Mouse (Mus musculus): ENCODE measurements at regions not wholly inside any gene's neighbourhood (a gene's known extent, or its start where the extent isn't known, plus 50 kb on each side); places are given as distances from the start of the nearest gene placed in this dataset.

- Histone ChIP-seq H3K9me3 (ENCODE audit: low read length) (no peaks in the 10 kb centered on the region), H3K27me3 (ENCODE audit: insufficient read depth, low read length) (no peaks in the 10 kb centered on the region), H3K4me3 (ENCODE audit: low read depth, low read length) (no peak overlapping the region), H3K4me2 (ENCODE audit: low read depth, low read length) (no peak overlapping the region), H3K27ac (ENCODE audit: low read depth) (no peak overlapping the region), H3K36me3 (replicated peaks; ENCODE audit: insufficient read depth, low read length) (no peaks in the 10 kb centered on the region), H3K4me1 (ENCODE audit: insufficient read depth) (no peaks in the 10 kb centered on the region), H3K9ac (replicated peaks) (no peak overlapping the region)
- 42% methylated on average over 1 of the region's 1 CpGs for WGBS (ENCODE audit: insufficient replicate concordance)
- no peak for DNase-seq
- no peak for ATAC-seq
- TF ChIP-seq EP300 (IDR thresholded peaks at IDR 0.05; ENCODE audit: low read depth) (no peak), CTCF (IDR thresholded peaks at IDR 0.05; ENCODE audit: low read depth) (no peak)
Measured at GRCm38 (mm10) chrX:18960465-18960864, 499.3 kb upstream of the 4930578C19Rik start.

- Histone ChIP-seq H3K4me2 (ENCODE audit: low read depth, low read length) (no peak overlapping the region), H3K27ac (ENCODE audit: low read depth) (no peak overlapping the region), H3K4me3 (ENCODE audit: low read depth, low read length) (no peak overlapping the region), H3K9me3 (ENCODE audit: low read length) (no peaks in the 10 kb centered on the region), H3K27me3 (ENCODE audit: insufficient read depth, low read length) (no peaks in the 10 kb centered on the region), H3K9ac (replicated peaks) (no peak overlapping the region), H3K4me1 (ENCODE audit: insufficient read depth) (no peaks in the 10 kb centered on the region), H3K36me3 (replicated peaks; ENCODE audit: insufficient read depth, low read length) (no peaks in the 10 kb centered on the region)
- WGBS (ENCODE audit: insufficient replicate concordance) = 57% methylated on average over 1 of the region's 1 CpGs
- no peak for TF ChIP-seq CTCF (IDR thresholded peaks at IDR 0.05; ENCODE audit: low read depth)
- DNase-seq (no peak), ATAC-seq (no peak)
Measured at GRCm38 (mm10) chrX:18942612-18943011, 481.4 kb upstream of the 4930578C19Rik start.

GRCm38 (mm10) chrX:18933340-18933739 is 472.1 kb upstream of the 4930578C19Rik start:
- Histone ChIP-seq H3K4me1 (ENCODE audit: insufficient read depth) (no peaks in the 10 kb centered on the region), H3K27me3 (ENCODE audit: insufficient read depth, low read length) (no peaks in the 10 kb centered on the region), H3K9ac (replicated peaks) (no peak overlapping the region), H3K4me2 (ENCODE audit: low read depth, low read length) (no peak overlapping the region), H3K36me3 (replicated peaks; ENCODE audit: insufficient read depth, low read length) (no peaks in the 10 kb centered on the region), H3K4me3 (ENCODE audit: low read depth, low read length) (no peak overlapping the region), H3K9me3 (ENCODE audit: low read length) (no peaks in the 10 kb centered on the region), H3K27ac (ENCODE audit: low read depth) (no peak overlapping the region)
- DNase-seq (no peak), ATAC-seq (no peak)
- 61% methylated on average over 1 of the region's 1 CpGs for WGBS (ENCODE audit: insufficient replicate concordance)
- TF ChIP-seq EP300 (IDR thresholded peaks at IDR 0.05; ENCODE audit: low read depth) (no peak), CTCF (IDR thresholded peaks at IDR 0.05; ENCODE audit: low read depth) (no peak)

- no peak overlapping the region for H3K4me2 ChIP-seq (ENCODE audit: low read depth, low read length)
- no peak for ATAC-seq
- H3K9me3 ChIP-seq (ENCODE audit: low read length) = no peaks in the 10 kb centered on the region
- H3K4me3 ChIP-seq (ENCODE audit: low read depth, low read length) = no peak overlapping the region
- no peak for DNase-seq
- H3K36me3 ChIP-seq (replicated peaks; ENCODE audit: insufficient read depth, low read length) = no peaks in the 10 kb centered on the region
- no peaks in the 10 kb centered on the region for H3K4me1 ChIP-seq (ENCODE audit: insufficient read depth)
- WGBS (ENCODE audit: insufficient replicate concordance) = 50% methylated on average over 1 of the region's 1 CpGs
- no peaks in the 10 kb centered on the region for H3K27me3 ChIP-seq (ENCODE audit: insufficient read depth, low read length)
- no peak overlapping the region for H3K9ac ChIP-seq (replicated peaks)
- TF ChIP-seq CTCF (IDR thresholded peaks at IDR 0.05; ENCODE audit: low read depth) (no peak), EP300 (IDR thresholded peaks at IDR 0.05; ENCODE audit: low read depth) (no peak)
- no peak overlapping the region for H3K27ac ChIP-seq (ENCODE audit: low read depth)
Measured at GRCm38 (mm10) chrX:18923084-18923483, 461.9 kb upstream of the 4930578C19Rik start.

- DNase-seq (no peak), ATAC-seq (no peak)
- Histone ChIP-seq H3K27me3 (ENCODE audit: insufficient read depth, low read length) (no peaks in the 10 kb centered on the region), H3K4me1 (ENCODE audit: insufficient read depth) (no peaks in the 10 kb centered on the region), H3K9ac (replicated peaks) (no peak overlapping the region), H3K9me3 (ENCODE audit: low read length) (no peaks in the 10 kb centered on the region), H3K4me3 (ENCODE audit: low read depth, low read length) (no peak overlapping the region), H3K36me3 (replicated peaks; ENCODE audit: insufficient read depth, low read length) (no peaks in the 10 kb centered on the region), H3K4me2 (ENCODE audit: low read depth, low read length) (no peak overlapping the region), H3K27ac (ENCODE audit: low read depth) (no peak overlapping the region)
- TF ChIP-seq EP300 (IDR thresholded peaks at IDR 0.05; ENCODE audit: low read depth) = no peak
- TF ChIP-seq CTCF (IDR thresholded peaks at IDR 0.05; ENCODE audit: low read depth) = no peak
- 54% methylated on average over 6 of the region's 6 CpGs for WGBS (ENCODE audit: insufficient replicate concordance)
Measured at GRCm38 (mm10) chrX:18921366-18922092, 460.3 kb upstream of the 4930578C19Rik start.

- DNase-seq = no peak
- 71% methylated on average over 2 of the region's 2 CpGs for WGBS (ENCODE audit: insufficient replicate concordance)
- Histone ChIP-seq H3K9me3 (ENCODE audit: low read length) (no peaks in the 10 kb centered on the region), H3K27ac (ENCODE audit: low read depth) (no peak overlapping the region), H3K9ac (replicated peaks) (no peak overlapping the region), H3K4me2 (ENCODE audit: low read depth, low read length) (no peak overlapping the region), H3K4me3 (ENCODE audit: low read depth, low read length) (no peak overlapping the region), H3K36me3 (replicated peaks; ENCODE audit: insufficient read depth, low read length) (no peaks in the 10 kb centered on the region), H3K4me1 (ENCODE audit: insufficient read depth) (no peaks in the 10 kb centered on the region), H3K27me3 (ENCODE audit: insufficient read depth, low read length) (no peaks in the 10 kb centered on the region)
- TF ChIP-seq CTCF (IDR thresholded peaks at IDR 0.05; ENCODE audit: low read depth) (no peak), EP300 (IDR thresholded peaks at IDR 0.05; ENCODE audit: low read depth) (no peak)
- no peak for ATAC-seq
Measured at GRCm38 (mm10) chrX:18882784-18883171, 421.6 kb upstream of the 4930578C19Rik start.

Data from liver, postnatal 0 days (tissue).